Mouse (Mus musculus) heart, postnatal 14 days (tissue): ENCODE data around the gene Fam222a. TPM values are rescaled to one million over a fixed set of nuclear protein-coding genes. Genes with fewer than 3 reads are reported as not detected.

Source experiments
- DNase-seq, 2 experiments: peaks; one replicate each; pipeline ENCODE4 v3.0.0; 2021 to 2022
- intact Hi-C: fragments of 180-260 bp; cut with DNase I; formaldehyde crosslinking; loops from one replicate; pipeline ENCODE4 v1.15.1; 2025
- total RNA-seq, 2 experiments: library from RNA; stranded (reverse); gene quantifications; 2 replicates each; pipeline ENCODE4 v1.2.3; 2021

The Fam222a gene
- total RNA-seq, 2 experiments from 2014 or later, result 3.2 to 5.4 TPM

GRCm38 (mm10) chr5:114579714-114580357 lies 12.0 kb downstream of the Fam222a start:
- no peak for DNase-seq

GRCm38 (mm10) chr5:114581486-114581885 lies 13.7 kb downstream of the Fam222a start:
- intact Hi-C loops, result no loop called here
- DNase-seq, result peak in 1 of 2 experiments; percentile 61

More at GRCm38 (mm10) chr5:114579714-114580357, 12.0 kb downstream of the Fam222a start:
- intact Hi-C loops, result no loop called here

DNA sequence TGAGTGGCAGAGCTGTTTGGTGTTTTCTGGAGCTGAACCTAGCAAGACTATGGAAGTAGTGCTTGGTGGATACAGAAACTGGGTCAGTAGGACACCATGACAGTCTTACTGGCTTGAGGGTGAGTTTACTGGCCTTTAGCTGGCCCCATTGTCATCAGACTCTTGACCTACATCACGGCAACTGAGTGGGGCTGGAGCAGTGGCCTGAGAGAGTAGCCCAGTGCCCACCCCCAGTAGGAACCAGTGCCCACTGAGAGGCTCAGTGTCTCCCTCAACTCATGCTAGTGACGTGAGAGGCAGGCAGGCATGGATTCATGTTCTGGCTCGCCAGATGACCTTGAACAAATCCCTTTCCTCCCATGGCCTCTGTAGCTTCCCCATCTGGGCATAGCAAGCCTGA lies 15.2 kb downstream of the Fam222a start:
- DNase-seq, result no peak
- intact Hi-C loops, result no loop called here

- intact Hi-C loops, result no loop called here
- DNase-seq, result no peak
These were observed 15.8 kb downstream of the Fam222a start for GRCm38 (mm10) chr5:114583490-114584175.

GRCm38 (mm10) chr5:114584293-114585104 lies 16.7 kb downstream of the Fam222a start:
- no peak for DNase-seq
- intact Hi-C loops, result no loop called here

- intact Hi-C loops, result no loop called here
These were observed 17.9 kb downstream of the Fam222a start for GRCm38 (mm10) chr5:114585682-114586081.

DNA sequence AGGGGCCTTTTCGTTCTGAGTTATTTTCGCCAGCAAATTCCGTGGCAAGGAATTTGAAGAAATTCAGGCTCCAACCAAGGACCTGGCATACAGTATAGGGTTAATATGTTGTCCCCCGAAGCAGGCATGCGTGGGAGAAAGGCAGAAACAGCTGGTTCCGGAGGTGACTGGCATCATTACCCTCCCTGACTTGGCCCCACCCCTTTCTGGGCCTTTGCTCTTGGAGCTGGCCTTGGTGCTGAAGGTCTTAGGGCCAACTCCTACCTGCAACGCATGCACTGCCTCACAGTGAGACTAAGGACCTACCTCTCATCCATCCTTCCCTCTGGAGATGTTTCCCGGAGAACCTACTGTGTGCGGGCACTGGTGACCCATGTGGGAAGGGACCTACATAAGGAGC lies 20.1 kb downstream of the Fam222a start:
- peak; percentile 58 to 78 for DNase-seq
- intact Hi-C loops, result no loop called here

More at GRCm38 (mm10) chr5:114585682-114586081, 17.9 kb downstream of the Fam222a start:
- DNase-seq, result no peak

DNA sequence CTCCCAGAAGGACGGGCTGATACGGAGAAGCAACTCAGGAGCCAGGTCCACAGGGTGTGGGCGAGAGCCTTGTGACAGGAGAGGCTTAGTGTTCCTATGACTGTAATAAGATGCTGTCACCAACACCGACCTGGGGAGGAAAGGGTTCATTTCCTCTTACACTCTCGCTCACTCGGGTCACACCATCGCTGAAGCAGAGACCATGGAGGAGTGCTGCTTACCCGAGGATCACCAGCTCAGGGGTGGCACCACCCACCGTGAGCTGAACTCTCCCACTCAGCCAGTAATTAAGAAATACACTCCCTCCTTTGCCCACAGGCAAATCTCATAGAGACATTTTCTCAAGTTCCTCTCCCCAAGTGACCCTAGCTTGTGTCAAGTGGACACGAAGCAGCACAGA lies 20.6 kb downstream of the Fam222a start:
- intact Hi-C loops, result no loop called here
- no peak for DNase-seq

DNA sequence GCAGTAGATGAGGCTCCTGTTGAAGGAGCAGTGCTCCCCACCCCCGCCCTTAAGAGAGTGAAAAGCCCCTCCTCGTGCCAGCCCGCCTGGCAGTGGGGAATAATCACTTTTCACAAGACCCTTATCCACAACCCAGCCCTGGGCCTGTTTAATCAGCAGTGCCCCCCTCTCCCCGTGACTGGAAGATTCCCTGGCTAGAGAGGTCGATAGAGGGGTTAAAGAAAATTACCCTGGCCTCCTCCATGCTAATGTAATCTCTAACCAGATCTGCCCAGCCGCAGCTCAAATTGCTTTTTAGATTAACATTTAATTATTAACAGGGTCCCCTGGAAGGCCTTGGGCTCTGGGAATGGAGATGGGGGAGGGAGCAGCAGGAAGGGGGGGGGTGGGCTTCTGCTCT lies 21.2 kb downstream of the Fam222a start:
- intact Hi-C loops, result no loop called here
- DNase-seq, result no peak

GRCm38 (mm10) chr5:114589454-114589853 lies 21.6 kb downstream of the Fam222a start:
- intact Hi-C loops, result no loop called here

GRCm38 (mm10) chr5:114590043-114590913 lies 22.5 kb downstream of the Fam222a start:
- no peak for DNase-seq
- intact Hi-C loops, result no loop called here

More at GRCm38 (mm10) chr5:114589454-114589853, 21.6 kb downstream of the Fam222a start:
- DNase-seq, result no peak

DNA sequence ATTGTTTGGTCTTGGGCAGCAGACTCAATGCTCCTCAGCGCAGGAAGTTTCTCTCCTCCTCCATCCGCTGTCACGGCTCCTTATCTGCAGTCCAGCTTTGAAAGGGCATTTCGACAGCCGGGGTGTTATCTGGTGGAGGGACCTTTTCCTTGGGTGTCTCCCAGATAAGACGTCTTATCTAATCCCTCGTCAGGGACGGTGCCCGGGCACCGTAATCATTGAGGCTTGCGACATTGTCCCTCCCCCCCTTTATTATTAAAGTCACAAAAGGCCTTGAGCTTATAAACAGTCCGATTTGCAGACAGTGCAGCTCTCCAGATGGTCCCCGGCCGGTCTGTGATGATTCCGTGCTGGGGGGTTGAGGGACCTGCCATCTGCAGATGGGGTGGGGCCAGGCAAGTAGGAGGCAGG lies 23.3 kb downstream of the Fam222a start:
- intact Hi-C loops, result no loop called here

DNA sequence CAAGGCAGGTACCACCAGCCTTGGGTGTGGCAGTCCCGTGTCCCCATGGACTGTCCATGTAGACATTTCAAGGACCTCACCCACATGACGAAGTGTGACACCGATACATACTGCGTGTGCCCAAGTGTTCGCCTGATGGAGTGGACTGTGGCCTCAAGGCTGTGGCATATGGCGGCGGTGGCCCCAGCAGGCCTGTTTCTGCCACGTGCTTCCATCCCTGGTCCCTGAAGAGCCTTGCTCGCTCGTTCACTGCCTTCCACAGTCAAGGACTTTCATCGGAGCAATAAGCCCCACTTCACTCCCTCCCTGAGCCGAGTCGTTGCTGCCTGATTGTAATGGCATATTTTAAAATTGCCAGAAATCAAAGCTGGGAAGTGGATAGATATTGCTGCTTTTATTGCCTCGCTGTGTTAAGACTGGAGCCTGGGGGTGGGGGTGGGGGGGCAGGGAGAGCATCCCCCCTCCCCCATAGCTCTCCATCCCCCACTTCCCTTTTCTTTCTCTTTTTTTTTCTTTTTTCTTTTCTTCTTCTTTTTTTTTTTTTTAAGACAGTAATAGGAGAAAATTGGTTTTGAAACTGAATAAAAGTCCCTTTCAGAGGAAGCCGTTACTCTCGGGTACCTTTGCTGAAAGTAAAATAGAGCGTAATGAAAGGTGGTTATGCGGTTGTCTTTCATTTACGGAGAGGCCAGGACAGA lies 24.8 kb downstream of the Fam222a start:
- DNase-seq, result no peak
- intact Hi-C loops, result no loop called here

More for the DNA sequence above, 23.3 kb downstream of the Fam222a start:
- no peak for DNase-seq

- intact Hi-C loops, result no loop called here
- no peak for DNase-seq
These were observed 25.5 kb downstream of the Fam222a start for GRCm38 (mm10) chr5:114593161-114593821.

GRCm38 (mm10) chr5:114593949-114594348 lies 26.1 kb downstream of the Fam222a start:
- intact Hi-C loops, result no loop called here
- no peak for DNase-seq

- DNase-seq, result peak; percentile 49 to 53
- intact Hi-C loops, result no loop called here
These were observed 27.0 kb downstream of the Fam222a start for GRCm38 (mm10) chr5:114594741-114595241.

DNA sequence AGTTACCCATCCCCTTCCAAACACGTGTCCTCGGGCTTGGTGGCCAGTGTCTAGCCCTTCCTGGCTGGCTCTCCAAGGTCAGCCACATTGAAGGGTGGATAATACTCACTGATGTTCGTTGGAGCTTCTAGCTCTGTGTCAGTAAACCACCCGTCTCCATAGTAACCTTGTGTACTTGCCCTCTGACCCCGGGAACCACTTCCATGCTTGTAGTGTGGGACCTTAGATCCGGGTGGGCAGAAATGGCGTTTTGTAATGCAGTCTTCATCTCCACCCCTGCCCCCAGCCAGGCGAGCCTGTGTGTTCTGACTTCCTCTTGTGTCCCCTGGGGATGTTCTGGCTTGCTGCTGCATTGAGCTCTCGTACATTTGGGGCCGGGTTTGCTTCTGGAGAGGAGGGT lies 28.8 kb downstream of the Fam222a start:
- peak; percentile 46 to 47 for DNase-seq
- intact Hi-C loops, result no loop called here

DNA sequence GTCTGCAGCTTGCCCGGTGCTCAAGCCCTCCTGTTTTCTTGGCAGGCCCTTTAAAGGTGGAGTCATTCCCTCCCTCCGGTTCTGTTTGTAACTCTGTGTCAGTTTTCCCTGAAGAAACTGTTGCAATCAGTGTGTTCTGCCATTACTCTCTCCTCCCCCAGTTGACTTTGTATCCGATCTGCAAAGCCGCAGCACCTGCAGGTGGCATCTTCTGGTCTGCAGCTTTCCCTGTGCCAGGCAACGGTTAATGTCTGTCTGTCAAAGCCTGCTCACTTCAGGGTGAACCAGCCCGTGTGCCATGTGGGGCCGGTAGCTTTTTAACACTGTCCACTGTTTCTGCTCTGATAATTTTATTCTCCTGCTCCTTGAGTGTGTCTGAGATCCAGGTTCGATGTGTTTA lies 29.4 kb downstream of the Fam222a start:
- intact Hi-C loops, result no loop called here
- DNase-seq, result no peak

DNA sequence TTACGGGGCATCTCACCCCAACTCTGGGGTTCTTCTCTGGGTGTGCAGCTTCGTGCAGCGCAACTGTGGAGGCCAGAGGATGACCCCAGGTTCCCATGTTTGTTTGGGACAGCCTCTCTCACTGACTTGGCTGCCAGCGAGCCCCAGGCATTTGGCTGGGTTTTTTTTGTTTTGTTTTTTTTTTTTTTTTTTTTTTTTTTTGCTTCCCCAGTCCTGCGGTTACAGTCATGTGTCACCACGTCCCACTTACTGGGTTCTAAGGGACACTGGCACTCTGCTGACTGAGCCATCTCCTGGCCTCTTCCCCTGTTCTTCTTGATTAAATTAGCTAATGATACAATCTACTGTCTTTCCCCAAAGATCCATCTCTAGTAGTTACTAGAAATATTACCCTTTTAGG lies 29.8 kb downstream of the Fam222a start:
- DNase-seq, result no peak
- intact Hi-C loops, result no loop called here
